Mouse (Mus musculus) spleen, postnatal 0 days (tissue): ENCODE measurements around the gene Pls1. TPM values are rescaled to one million over a fixed set of nuclear protein-coding genes. Genes with fewer than 3 reads are reported as not detected.

Experiments used
- polyA plus RNA-seq: library from polyadenylated mRNA; unstranded; fragments of >200 nt; fragmentation: Nextera tagmentation; extraction: Ambion mirVana; gene quantifications from 2 replicates; pipeline ENCODE4 v1.2.1, GENCODE M21; 2015

Gene Pls1
- 1.3 and 1.6 TPM in 2 replicates for polyA plus RNA-seq

GRCm38 (mm10) chr9:95844825-95845460 lies at the start of gene Pls1:
Gene Pls1, minus strand, starts transcription at chr9:95845311.

GRCm38 (mm10) chr9:95857414-95858026 lies 12.4 kb upstream of the Pls1 start, which contains the start of gene Atr:
Gene Atr, plus strand, starts transcription at chr9:95857597.

GRCm38 (mm10) chr9:95750037-95750511 lies 95.0 kb downstream of the Pls1 start, which contains the start of gene Trpc1:
Gene Trpc1, minus strand, starts transcription at chr9:95750375.

Other genes with a start within 250 kb of the Pls1 start
- 0.07 and 0.13 TPM in 2 replicates for gene Pcolce2, start 207.7 kb downstream of the Pls1 start, polyA plus RNA-seq
- 0.28 TPM in 2 replicates for gene Trpc1, start 94.9 kb downstream of the Pls1 start, polyA plus RNA-seq
- 8.3 and 10.7 TPM in 2 replicates for gene Atr, start 12.3 kb upstream of the Pls1 start, polyA plus RNA-seq
- gene Xrn1, start 109.4 kb upstream of the Pls1 start, polyA plus RNA-seq: 12.3 and 13.2 TPM in 2 replicates